Mouse (Mus musculus) ES-E14 (cell line): ENCODE results near the gene Lrmda. TPM values are rescaled to one million over a fixed set of nuclear protein-coding genes. Genes with fewer than 3 reads are reported as not detected.

Experiments used
- DNase-seq: peaks from one replicate; pipeline ENCODE4 v3.0.0-alpha.2; 2013; ENCODE audit warnings: low read depth, low spot score
- H3K27ac ChIP-seq: 2 replicates; pipeline ENCODE4 v1.5.1; 2012; ENCODE audit warnings: low read depth, mild to moderate bottlenecking, low read length, moderate library complexity, mixed read lengths; ENCODE audit not compliant: poor library complexity, insufficient read depth, severe bottlenecking
- H3K36me3 ChIP-seq: 2 replicates; pipeline ENCODE4 v1.6.1; 2012; ENCODE audit warnings: mild to moderate bottlenecking, low read length, moderate library complexity, mixed read lengths; ENCODE audit not compliant: control insufficient read depth, poor library complexity, insufficient read depth, severe bottlenecking
- H3K4me1 ChIP-seq, 2 experiments: fragments of 150-350 bp in 1 of 2; sonication (generic) in 1 of 2; 2 replicates each; pipeline ENCODE4 v1.6.1; 2012; ENCODE audit warnings: low read length in 2 of 2, mild to moderate bottlenecking in 1 of 2, mixed read lengths in 1 of 2; ENCODE audit not compliant: control insufficient read depth in 2 of 2, insufficient read depth in 2 of 2, poor library complexity in 1 of 2
- H3K4me3 ChIP-seq, 2 experiments: fragments of 150-350 bp in 1 of 2; sonication (generic) in 1 of 2; 2 replicates each; pipeline ENCODE4 v1.5.1; 2012; ENCODE audit warnings: low read length in 2 of 2, low read depth in 1 of 2, mild to moderate bottlenecking in 1 of 2, mixed read lengths in 1 of 2; ENCODE audit not compliant: insufficient read depth in 1 of 2, poor library complexity in 1 of 2, severe bottlenecking in 1 of 2
- H3K9ac ChIP-seq: 2 replicates; pipeline ENCODE4 v1.6.1; 2012; ENCODE audit warnings: low read depth, mild to moderate bottlenecking, low read length, mixed read lengths; ENCODE audit not compliant: poor library complexity, insufficient read depth, severe bottlenecking
- H3K9me3 ChIP-seq: fragments of 150-350 bp; sonication (generic); 2 replicates; pipeline ENCODE4 v1.6.1; 2012; ENCODE audit warnings: low read depth, mild to moderate bottlenecking, low read length; ENCODE audit not compliant: control insufficient read depth, insufficient read depth
- CHD2 ChIP-seq: IDR thresholded peaks from 2 replicates; pipeline ENCODE4 v1.6.1; 2014; ENCODE audit warnings: mild to moderate bottlenecking, low read depth, low read length, inconsistent platforms
- HCFC1 ChIP-seq: IDR thresholded peaks from 2 replicates; pipeline ENCODE4 v1.6.1; 2012; ENCODE audit warnings: low read length, inconsistent platforms, borderline replicate concordance; ENCODE audit not compliant: insufficient read depth
- MAFK ChIP-seq: IDR thresholded peaks from 2 replicates; pipeline ENCODE4 v1.6.1; 2014; ENCODE audit warnings: mild to moderate bottlenecking, low read depth, low read length, inconsistent platforms; ENCODE audit not compliant: insufficient read depth
- ZC3H11A ChIP-seq: IDR thresholded peaks from 2 replicates; pipeline ENCODE4 v1.6.1; 2012; ENCODE audit warnings: low read depth, mild to moderate bottlenecking, inconsistent platforms, low read length, borderline replicate concordance
- ZNF384 ChIP-seq: IDR thresholded peaks from 2 replicates; pipeline ENCODE4 v1.6.1; 2012; ENCODE audit warnings: low read depth, low read length, inconsistent platforms
- in situ Hi-C, 2 experiments: fragments of 600-800 bp; cut with MboI; formaldehyde crosslinking; loops; one replicate each; pipeline ENCODE4 v1.15.1; 2025; ENCODE audit warnings: low sequenced_read_pairs in 2 of 2, inconsistent platforms in 1 of 2; ENCODE audit not compliant: unreplicated experiment in 2 of 2
- total RNA-seq: library from RNA; depleted of rRNA; stranded (reverse); fragments of 300-350 nt; gene quantifications from 2 replicates; pipeline ENCODE4 v1.2.3, GENCODE M21; 2012

The Lrmda gene
- total RNA-seq, 1 experiment = 0.22 TPM

GRCm38 (mm10) chr14:22728611-22729223, 709.2 kb downstream of the Lrmda start:
- DNase-seq = no peak
- Histone ChIP-seq H3K9me3 (no peaks in the 10 kb centered on the region), H3K9ac (no peak overlapping the region), H3K36me3 (no peaks in the 10 kb centered on the region), H3K4me1 (no peaks in the 10 kb centered on the region), H3K27ac (no peak overlapping the region), H3K4me3 (no peak overlapping the region)
- TF ChIP-seq CHD2 = no peak
- no peak for TF ChIP-seq ZNF384
- no peak for TF ChIP-seq HCFC1
- no peak for TF ChIP-seq MAFK
- TF ChIP-seq ZC3H11A = no peak
- in situ Hi-C loops = no loop called here

GRCm38 (mm10) chr14:22738603-22739002, 719.1 kb downstream of the Lrmda start:
- no peak overlapping the region for H3K9ac ChIP-seq
- H3K4me1 ChIP-seq = no peaks in the 10 kb centered on the region
- TF ChIP-seq MAFK = no peak
- no peak for TF ChIP-seq ZC3H11A
- no peak for TF ChIP-seq CHD2
- TF ChIP-seq ZNF384 = no peak
- no peak for TF ChIP-seq HCFC1
- H3K36me3 ChIP-seq = no peaks in the 10 kb centered on the region
- no peak overlapping the region for H3K4me3 ChIP-seq
- no peak for DNase-seq
- H3K27ac ChIP-seq = no peak overlapping the region
- H3K9me3 ChIP-seq = no peaks in the 10 kb centered on the region
- in situ Hi-C loops = no loop called here

- H3K4me3 ChIP-seq = no peak overlapping the region
- H3K36me3 ChIP-seq = no peaks in the 10 kb centered on the region
- TF ChIP-seq CHD2 (no peak), HCFC1 (no peak), MAFK (no peak), ZNF384 (no peak)
- H3K27ac ChIP-seq = no peak overlapping the region
- no peaks in the 10 kb centered on the region; a peak in 1 of 4 replicates for H3K4me1 ChIP-seq
- DNase-seq = no peak
- no peaks in the 10 kb centered on the region for H3K9me3 ChIP-seq
- in situ Hi-C loops = no loop called here
- H3K9ac ChIP-seq = no peak overlapping the region
Observed at GRCm38 (mm10) chr14:22742527-22742926, 723.0 kb downstream of the Lrmda start.

- H3K9ac ChIP-seq = no peak overlapping the region
- H3K9me3 ChIP-seq = no peaks in the 10 kb centered on the region
- H3K27ac ChIP-seq = no peak overlapping the region
- H3K4me1 ChIP-seq = no peaks in the 10 kb centered on the region; a peak in 1 of 4 replicates
- no peak overlapping the region for H3K4me3 ChIP-seq
- in situ Hi-C loops = no loop called here
- no peak for TF ChIP-seq HCFC1
- no peak for TF ChIP-seq ZNF384
- TF ChIP-seq ZC3H11A = no peak
- H3K36me3 ChIP-seq = no peaks in the 10 kb centered on the region
- no peak for DNase-seq
Observed at GRCm38 (mm10) chr14:22743264-22743663, 723.8 kb downstream of the Lrmda start.

GRCm38 (mm10) chr14:22744701-22745100, 725.2 kb downstream of the Lrmda start:
- H3K9me3 ChIP-seq = no peaks in the 10 kb centered on the region
- H3K4me3 ChIP-seq = no peak overlapping the region
- TF ChIP-seq ZC3H11A (no peak), CHD2 (no peak), MAFK (no peak), HCFC1 (no peak), ZNF384 (no peak)
- no peak overlapping the region for H3K27ac ChIP-seq
- in situ Hi-C loops = no loop called here
- DNase-seq = no peak
- no peaks in the 10 kb centered on the region for H3K36me3 ChIP-seq
- no peak overlapping the region for H3K9ac ChIP-seq
- H3K4me1 ChIP-seq = no peaks in the 10 kb centered on the region; a peak in 1 of 4 replicates
